Mouse (Mus musculus) splenic B cell, adult 2 months (primary cell): ENCODE measurements at regions not wholly inside any gene's neighbourhood (a gene's known extent, or its start where the extent isn't known, plus 50 kb on each side); places are given as distances from the start of the nearest gene placed in this dataset.

Experiments used
- DNase-seq: peaks from one replicate; pipeline ENCODE4 v3.0.0-alpha.2; 2011; ENCODE audit warnings: low read depth, low spot score
- H3K27me3 ChIP-seq: 2 replicates; pipeline ENCODE4 v1.6.1; 2012; ENCODE audit warnings: mild to moderate bottlenecking, low read length, moderate library complexity, mixed read lengths; ENCODE audit not compliant: control insufficient read depth, poor library complexity, insufficient read depth, severe bottlenecking
- H3K36me3 ChIP-seq: 2 replicates; pipeline ENCODE4 v1.6.1; 2012; ENCODE audit warnings: mild to moderate bottlenecking, low read length, moderate library complexity, mixed read lengths; ENCODE audit not compliant: control insufficient read depth, poor library complexity, insufficient read depth, severe bottlenecking

DNA sequence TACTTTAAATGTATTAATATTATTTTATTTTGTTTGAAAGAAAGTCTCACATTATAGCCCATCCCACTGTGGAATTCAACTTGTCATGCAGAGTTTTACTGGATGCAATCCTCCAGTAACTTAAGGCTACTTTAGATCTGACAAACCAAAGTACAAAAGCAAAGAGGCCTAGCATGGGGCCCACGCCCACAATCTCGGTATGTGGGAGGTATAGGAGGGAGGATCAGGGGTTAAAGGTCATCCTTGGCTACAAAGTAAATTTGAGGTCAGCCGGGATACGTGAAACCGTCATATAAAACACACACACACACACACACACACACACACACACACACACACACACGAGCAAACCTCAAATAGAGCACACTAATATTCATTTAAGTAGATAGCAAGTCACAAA is 51.3 kb upstream of the Tbl1xr1 start:
- Histone ChIP-seq H3K27me3 (no peaks in the 10 kb centered on the region), H3K36me3 (no peaks in the 10 kb centered on the region)
- no peak for DNase-seq

DNA sequence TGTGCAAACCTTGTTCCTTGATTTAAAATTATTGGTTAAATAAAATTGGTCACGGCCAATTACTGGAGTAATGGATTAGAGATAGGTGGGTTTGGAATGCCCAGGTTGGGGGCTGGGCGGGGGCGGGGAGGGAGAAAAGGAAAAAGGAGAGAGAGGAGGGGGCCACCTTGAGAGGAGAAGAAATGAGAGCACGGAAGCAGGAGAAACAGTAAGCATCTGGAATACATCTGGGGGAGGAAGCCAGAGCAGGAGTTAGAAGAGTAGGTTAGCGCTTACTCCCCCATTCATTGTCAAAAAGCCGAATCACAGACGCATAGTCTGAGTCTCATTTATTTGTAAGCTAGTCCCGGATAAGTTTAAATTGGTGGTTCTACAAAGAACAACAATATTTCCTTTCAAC is 50.8 kb upstream of the Tbl1xr1 start:
- no peak for DNase-seq
- H3K27me3 ChIP-seq = no peaks in the 10 kb centered on the region
- H3K36me3 ChIP-seq = no peaks in the 10 kb centered on the region
